Mouse (Mus musculus) T-cell, adult 2 months (primary cell): ENCODE measurements around the gene Dnaja3.
"Not testable (repeated sequence)": the region's sequence is repeated elsewhere in the genome, so short reads cannot be mapped to it uniquely, and the experiment has no call there.

Experiments
- DNase-seq: peaks from one replicate; pipeline ENCODE4 v3.0.0; 2022; ENCODE audit warnings: low spot score

Dnaja3 gene

GRCm38 (mm10) chr16:4725266-4725665 lies 85.5 kb downstream of the Dnaja3 start:
- no peak for DNase-seq

- peak; percentile 92 for DNase-seq
Observed at GRCm38 (mm10) chr16:4725780-4726527, 86.2 kb downstream of the Dnaja3 start, which contains the start of gene Hmox2. Gene Hmox2 (plus strand): TSS chr16:4726361.

GRCm38 (mm10) chr16:4726528-4727128 lies 86.8 kb downstream of the Dnaja3 start:
- DNase-seq = no peak

- no peak for DNase-seq
Observed at GRCm38 (mm10) chr16:4727526-4727925, 87.7 kb downstream of the Dnaja3 start.

- DNase-seq = no peak
Observed at GRCm38 (mm10) chr16:4727963-4728362, 88.2 kb downstream of the Dnaja3 start.

- no peak for DNase-seq
Observed at GRCm38 (mm10) chr16:4730776-4731358, 91.1 kb downstream of the Dnaja3 start.

GRCm38 (mm10) chr16:4736262-4736661 lies 96.5 kb downstream of the Dnaja3 start:
- peak; percentile 37 for DNase-seq

GRCm38 (mm10) chr16:4739994-4740393 lies 100.2 kb downstream of the Dnaja3 start:
- DNase-seq = no peak

GRCm38 (mm10) chr16:4742186-4742585 lies 102.4 kb downstream of the Dnaja3 start:
- no peak for DNase-seq

- DNase-seq = no peak
Observed at GRCm38 (mm10) chr16:4752155-4752554, 112.4 kb downstream of the Dnaja3 start.

GRCm38 (mm10) chr16:4754045-4754444 lies 114.3 kb downstream of the Dnaja3 start:
- no peak for DNase-seq

GRCm38 (mm10) chr16:4756660-4757335 lies 117.0 kb downstream of the Dnaja3 start:
- DNase-seq = not testable (repeated sequence)
